Mouse (Mus musculus) midbrain, embryonic 12.5 days (tissue): Measurements from ENCODE around the gene Phkg2. TPM values are rescaled to one million over a fixed set of nuclear protein-coding genes. Genes with fewer than 3 reads are reported as not detected.
A peak's percentile ranks its signal among the peaks of the same experiment; 100 is the strongest.

Source experiments
- ATAC-seq: fragments of 200-750 bp; cut with Nextera tagmentation; 2 replicates; pipeline ENCODE4 v1.8.0; 2017; ENCODE audit warnings: low read depth, moderate TSS enrichment, moderate library complexity; ENCODE audit not compliant: low FRiP score
- H3K27ac ChIP-seq: fragments of 300-500 bp; sonication (generic); replicated peaks from 2 replicates; pipeline ENCODE4 v1.5.1; 2016; ENCODE audit warnings: mild to moderate bottlenecking
- H3K27me3 ChIP-seq: fragments of 300-500 bp; sonication (generic); 2 replicates; pipeline ENCODE4 v1.6.1; 2016; ENCODE audit warnings: mild to moderate bottlenecking
- H3K36me3 ChIP-seq: fragments of 300-500 bp; sonication (generic); 2 replicates; pipeline ENCODE4 v1.6.1; 2016
- H3K4me1 ChIP-seq: fragments of 300-500 bp; sonication (generic); 2 replicates; pipeline ENCODE4 v1.6.1; 2016
- H3K4me2 ChIP-seq: fragments of 300-500 bp; sonication (generic); replicated peaks from 2 replicates; pipeline ENCODE4 v1.6.1; 2016; ENCODE audit warnings: mild to moderate bottlenecking, moderate library complexity
- H3K4me3 ChIP-seq: fragments of 300-500 bp; sonication (generic); 2 replicates; pipeline ENCODE4 v1.5.1; 2016; ENCODE audit warnings: mild to moderate bottlenecking
- H3K9ac ChIP-seq: fragments of 300-500 bp; sonication (generic); replicated peaks from 2 replicates; pipeline ENCODE4 v1.6.1; 2016; ENCODE audit warnings: mild to moderate bottlenecking, moderate library complexity
- H3K9me3 ChIP-seq: fragments of 300-500 bp; sonication (generic); 2 replicates; pipeline ENCODE4 v1.6.1; 2016; ENCODE audit warnings: mild to moderate bottlenecking
- WGBS: fragments of 180-500 bp; shearing (Covaris S2); methylation state at CpG from one replicate; pipeline ENCODE4 v1.1.7; 2016; 5-methylcytosine and 5-hydroxymethylcytosine counted together
- polyA plus RNA-seq: library from polyadenylated mRNA; unstranded; fragments of >200 nt; fragmentation: Nextera tagmentation; extraction: Ambion mirVana; gene quantifications from 2 replicates; pipeline ENCODE4 v1.2.1, GENCODE M21; 2016

The Phkg2 gene
- polyA plus RNA-seq, 1 experiment from 2014 or later = 53.6 TPM

GRCm38 (mm10) chr7:127586149-127586548 is 13.0 kb downstream of the Phkg2 start:
- Histone ChIP-seq H3K27me3 (no peaks in the 10 kb centered on the region), H3K4me2 (no peak overlapping the region), H3K27ac (no peak overlapping the region), H3K4me3 (no peak overlapping the region), H3K9me3 (no peaks in the 10 kb centered on the region), H3K4me1 (peaks cover 16% of the 10 kb centered on the region), H3K9ac (no peak overlapping the region), H3K36me3 (peaks cover 55% of the 10 kb centered on the region)
- WGBS = 87% methylated on average over 6 of the region's 6 CpGs
- no peak for ATAC-seq

- Histone ChIP-seq H3K4me2 (peak overlapping the region; percentile 83), H3K27me3 (no peaks in the 10 kb centered on the region), H3K9me3 (no peaks in the 10 kb centered on the region), H3K27ac (peak overlapping the region; percentile 83; the same call in 1 of the 2 replicates), H3K4me3 (peak overlapping the region; percentile 89), H3K9ac (peak overlapping the region; percentile 56; the same call in 1 of the 2 replicates), H3K4me1 (peaks cover 16% of the 10 kb centered on the region), H3K36me3 (peaks cover 55% of the 10 kb centered on the region)
- ATAC-seq = no peak
- WGBS = 75% methylated on average over 5 of the region's 5 CpGs
Observed at GRCm38 (mm10) chr7:127587196-127587595, 14.1 kb downstream of the Phkg2 start.

- under 1% methylated on average over 50 of the region's 50 CpGs for WGBS
- peaks cover 16% of the 10 kb centered on the region for H3K4me1 ChIP-seq
- H3K27ac ChIP-seq = peak within 1 kb of the TSS; percentile 83
- no peaks in the 10 kb centered on the region for H3K9me3 ChIP-seq
- H3K4me3 ChIP-seq = peak within 1 kb of the TSS; percentile 89
- peak within 1 kb of the TSS; percentile 83 for H3K4me2 ChIP-seq
- H3K27me3 ChIP-seq = no peaks in the 10 kb centered on the region
- peaks cover 55% of the 10 kb centered on the region for H3K36me3 ChIP-seq
- ATAC-seq = peak; percentile 98
- peak within 1 kb of the TSS; percentile 83 for H3K9ac ChIP-seq
Observed at GRCm38 (mm10) chr7:127588011-127588871, 15.1 kb downstream of the Phkg2 start, which contains the start of the genes Ccdc189 and Rnf40. Gene Ccdc189 (minus strand): TSS chr7:127588595. Gene Rnf40 (plus strand): TSS chr7:127588767.

GRCm38 (mm10) chr7:127588901-127589300 is 15.8 kb downstream of the Phkg2 start:
- Histone ChIP-seq H3K27ac (peak overlapping the region; percentile 83; the same call in 1 of the 2 replicates), H3K9ac (peak overlapping the region; percentile 83), H3K36me3 (peaks cover 55% of the 10 kb centered on the region), H3K4me3 (peak overlapping the region; percentile 89), H3K27me3 (no peaks in the 10 kb centered on the region), H3K4me2 (peak overlapping the region; percentile 83), H3K9me3 (no peaks in the 10 kb centered on the region), H3K4me1 (peaks cover 16% of the 10 kb centered on the region)
- 5% methylated on average over 29 of the region's 29 CpGs for WGBS
- ATAC-seq = no peak

GRCm38 (mm10) chr7:127589637-127590036 is 16.5 kb downstream of the Phkg2 start:
- H3K27ac ChIP-seq = no peak overlapping the region
- H3K9ac ChIP-seq = peak overlapping the region; percentile 83; the same call in 1 of the 2 replicates
- H3K4me3 ChIP-seq = peak overlapping the region; percentile 89; the same call in 1 of the 2 replicates
- peaks cover 55% of the 10 kb centered on the region for H3K36me3 ChIP-seq
- H3K4me1 ChIP-seq = peaks cover 16% of the 10 kb centered on the region
- 90% methylated on average over 9 of the region's 9 CpGs for WGBS
- H3K4me2 ChIP-seq = peak overlapping the region; percentile 83
- H3K27me3 ChIP-seq = no peaks in the 10 kb centered on the region
- no peak for ATAC-seq
- H3K9me3 ChIP-seq = no peaks in the 10 kb centered on the region

GRCm38 (mm10) chr7:127591108-127591507 is 18.0 kb downstream of the Phkg2 start:
- Histone ChIP-seq H3K9ac (no peak overlapping the region), H3K27ac (no peak overlapping the region), H3K27me3 (no peaks in the 10 kb centered on the region), H3K36me3 (peaks cover 62% of the 10 kb centered on the region), H3K4me3 (no peak overlapping the region), H3K9me3 (no peaks in the 10 kb centered on the region), H3K4me1 (peaks cover 16% of the 10 kb centered on the region), H3K4me2 (no peak overlapping the region)
- ATAC-seq = no peak
- WGBS = 96% methylated on average over 10 of the region's 10 CpGs

GRCm38 (mm10) chr7:127592575-127592974 is 19.4 kb downstream of the Phkg2 start:
- ATAC-seq = no peak

GRCm38 (mm10) chr7:127596747-127597146 is 23.6 kb downstream of the Phkg2 start:
- Histone ChIP-seq H3K4me2 (no peak overlapping the region), H3K9me3 (no peaks in the 10 kb centered on the region), H3K27ac (no peak overlapping the region), H3K9ac (no peak overlapping the region), H3K4me3 (no peak overlapping the region), H3K4me1 (no peaks in the 10 kb centered on the region), H3K27me3 (no peaks in the 10 kb centered on the region), H3K36me3 (peaks cover 100% of the 10 kb centered on the region)
- no peak for ATAC-seq
- 95% methylated on average over 17 of the region's 17 CpGs for WGBS

More at GRCm38 (mm10) chr7:127592575-127592974, 19.4 kb downstream of the Phkg2 start:
- 92% methylated on average over 14 of the region's 14 CpGs for WGBS
- Histone ChIP-seq H3K4me1 (peaks cover 9% of the 10 kb centered on the region), H3K27ac (no peak overlapping the region), H3K27me3 (no peaks in the 10 kb centered on the region), H3K4me3 (no peak overlapping the region), H3K36me3 (peaks cover 77% of the 10 kb centered on the region), H3K9me3 (no peaks in the 10 kb centered on the region), H3K4me2 (no peak overlapping the region), H3K9ac (no peak overlapping the region)

- H3K9me3 ChIP-seq = no peaks in the 10 kb centered on the region
- no peaks in the 10 kb centered on the region for H3K4me1 ChIP-seq
- H3K4me2 ChIP-seq = no peak overlapping the region
- 98% methylated on average over 7 of the region's 7 CpGs for WGBS
- no peak overlapping the region for H3K27ac ChIP-seq
- ATAC-seq = no peak
- no peak overlapping the region for H3K4me3 ChIP-seq
- H3K9ac ChIP-seq = no peak overlapping the region
- H3K27me3 ChIP-seq = no peaks in the 10 kb centered on the region
- peaks cover 95% of the 10 kb centered on the region for H3K36me3 ChIP-seq
Observed at GRCm38 (mm10) chr7:127600612-127601011, 27.5 kb downstream of the Phkg2 start.

- no peaks in the 10 kb centered on the region for H3K27me3 ChIP-seq
- H3K4me3 ChIP-seq = no peak overlapping the region
- no peaks in the 10 kb centered on the region for H3K9me3 ChIP-seq
- H3K4me1 ChIP-seq = no peaks in the 10 kb centered on the region
- ATAC-seq = no peak
- H3K4me2 ChIP-seq = no peak overlapping the region
- no peak overlapping the region for H3K9ac ChIP-seq
- WGBS = 82% methylated on average over 4 of the region's 4 CpGs
- no peak overlapping the region for H3K27ac ChIP-seq
- peaks cover 90% of the 10 kb centered on the region for H3K36me3 ChIP-seq
Observed at GRCm38 (mm10) chr7:127601735-127602134, 28.6 kb downstream of the Phkg2 start.

- H3K4me1 ChIP-seq = no peaks in the 10 kb centered on the region
- no peak overlapping the region for H3K4me2 ChIP-seq
- H3K27me3 ChIP-seq = no peaks in the 10 kb centered on the region
- no peak overlapping the region for H3K27ac ChIP-seq
- H3K9ac ChIP-seq = no peak overlapping the region
- no peak overlapping the region for H3K4me3 ChIP-seq
- 88% methylated on average over 2 of the region's 2 CpGs for whole genome bisulfite sequencing
- peaks cover 90% of the 10 kb centered on the region for H3K36me3 ChIP-seq
- no peaks in the 10 kb centered on the region for H3K9me3 ChIP-seq
- no peak for ATAC-seq
Observed at GRCm38 (mm10) chr7:127602903-127603302, 29.8 kb downstream of the Phkg2 start.

GRCm38 (mm10) chr7:127604256-127604655 is 31.1 kb downstream of the Phkg2 start:
- Histone ChIP-seq H3K9ac (no peak overlapping the region), H3K4me1 (no peaks in the 10 kb centered on the region), H3K9me3 (no peaks in the 10 kb centered on the region), H3K4me3 (no peak overlapping the region), H3K4me2 (no peak overlapping the region), H3K27me3 (no peaks in the 10 kb centered on the region), H3K36me3 (peaks cover 90% of the 10 kb centered on the region), H3K27ac (no peak overlapping the region)
- no peak for ATAC-seq
- 94% methylated on average over 10 of the region's 10 CpGs for WGBS
